Mouse (Mus musculus) liver, adult 2 months (tissue): ENCODE results near the gene Mthfd2l.

Experiments used
- CTCF ChIP-seq: fragments of 200-500 bp; IDR thresholded peaks from 2 replicates; pipeline ENCODE4 v1.5.1; 2011; ENCODE audit warnings: low read depth, low read length, control low read depth
- POLR2A ChIP-seq: fragments of 200-500 bp; IDR thresholded peaks from 2 replicates; pipeline ENCODE4 v1.6.1; 2011; ENCODE audit warnings: low read length, control low read depth; ENCODE audit not compliant: insufficient read depth; ENCODE audit errors: extremely low read depth

GRCm38 (mm10) chr5:90945453-90945852, 14.5 kb downstream of the Mthfd2l start:
- TF ChIP-seq CTCF (no peak), POLR2A (no peak)
